Mouse (Mus musculus): Measurements from ENCODE around the gene Vgll4. TPM values are rescaled to one million over a fixed set of nuclear protein-coding genes. Genes with fewer than 3 reads are reported as not detected.

The Vgll4 gene
- polyA plus RNA-seq, 1 experiment = 59.1 TPM

GRCm38 (mm10) chr6:114906209-114906608 is 63.6 kb downstream of the Vgll4 start:
- Histone ChIP-seq H3K4me1 (ENCODE audit: control insufficient read depth, insufficient read depth, insufficient read length, low read length) (peaks cover 40% of the 10 kb centered on the region), H3K4me3 (ENCODE audit: insufficient read depth, low read depth, low read length) (no peak overlapping the region), H3K27ac (replicated peaks; ENCODE audit: low read depth, low read length) (no peak overlapping the region)

- Histone ChIP-seq H3K27ac (replicated peaks; ENCODE audit: low read depth, low read length) (no peak overlapping the region), H3K4me3 (ENCODE audit: insufficient read depth, low read depth, low read length) (no peak overlapping the region), H3K4me1 (ENCODE audit: control insufficient read depth, insufficient read depth, insufficient read length, low read length) (peaks cover 40% of the 10 kb centered on the region)
Observed at GRCm38 (mm10) chr6:114905253-114906028, 64.4 kb downstream of the Vgll4 start.

GRCm38 (mm10) chr6:114904818-114905217 is 65.0 kb downstream of the Vgll4 start:
- Histone ChIP-seq H3K27ac (replicated peaks; ENCODE audit: low read depth, low read length) (no peak overlapping the region), H3K4me1 (ENCODE audit: control insufficient read depth, insufficient read depth, insufficient read length, low read length) (peaks cover 43% of the 10 kb centered on the region), H3K4me3 (ENCODE audit: insufficient read depth, low read depth, low read length) (no peak overlapping the region)

GRCm38 (mm10) chr6:114904233-114904632 is 65.6 kb downstream of the Vgll4 start:
- H3K4me3 ChIP-seq (ENCODE audit: insufficient read depth, low read depth, low read length) = no peak overlapping the region
- peaks cover 46% of the 10 kb centered on the region for H3K4me1 ChIP-seq (ENCODE audit: control insufficient read depth, insufficient read depth, insufficient read length, low read length)
- no peak overlapping the region for H3K27ac ChIP-seq (replicated peaks; ENCODE audit: low read depth, low read length)

GRCm38 (mm10) chr6:114901921-114902320 is 67.9 kb downstream of the Vgll4 start:
- no peak overlapping the region for H3K27ac ChIP-seq (replicated peaks; ENCODE audit: low read depth, low read length)
- H3K4me3 ChIP-seq (ENCODE audit: insufficient read depth, low read depth, low read length) = no peak overlapping the region
- peaks cover 48% of the 10 kb centered on the region for H3K4me1 ChIP-seq (ENCODE audit: control insufficient read depth, insufficient read depth, insufficient read length, low read length)

GRCm38 (mm10) chr6:114901321-114901824 is 68.4 kb downstream of the Vgll4 start:
- H3K4me3 ChIP-seq (ENCODE audit: insufficient read depth, low read depth, low read length) = no peak overlapping the region
- peaks cover 52% of the 10 kb centered on the region for H3K4me1 ChIP-seq (ENCODE audit: control insufficient read depth, insufficient read depth, insufficient read length, low read length)
- H3K27ac ChIP-seq (replicated peaks; ENCODE audit: low read depth, low read length) = peak overlapping the region; percentile 46

- H3K4me1 ChIP-seq (ENCODE audit: control insufficient read depth, insufficient read depth, insufficient read length, low read length) = peaks cover 50% of the 10 kb centered on the region
- 0 out of 2 replicates have a peak overlapping the region, but pooled peaks have one; percentile 41 for H3K27ac ChIP-seq (replicated peaks; ENCODE audit: low read depth, low read length)
- no peak overlapping the region for H3K4me3 ChIP-seq (ENCODE audit: insufficient read depth, low read depth, low read length)
Observed at GRCm38 (mm10) chr6:114900194-114900593, 69.6 kb downstream of the Vgll4 start.

GRCm38 (mm10) chr6:114899652-114900051 is 70.1 kb downstream of the Vgll4 start:
- H3K27ac ChIP-seq (replicated peaks; ENCODE audit: low read depth, low read length) = peak overlapping the region; percentile 41; the same call in 1 of the 2 replicates
- H3K4me1 ChIP-seq (ENCODE audit: control insufficient read depth, insufficient read depth, insufficient read length, low read length) = peaks cover 53% of the 10 kb centered on the region
- H3K4me3 ChIP-seq (ENCODE audit: insufficient read depth, low read depth, low read length) = no peak overlapping the region

- Histone ChIP-seq H3K27ac (replicated peaks; ENCODE audit: low read depth, low read length) (0 out of 2 replicates have a peak overlapping the region, but pooled peaks have one; percentile 41), H3K4me1 (ENCODE audit: control insufficient read depth, insufficient read depth, insufficient read length, low read length) (peaks cover 53% of the 10 kb centered on the region), H3K4me3 (ENCODE audit: insufficient read depth, low read depth, low read length) (no peak overlapping the region)
Observed at GRCm38 (mm10) chr6:114898949-114899348, 70.8 kb downstream of the Vgll4 start.

GRCm38 (mm10) chr6:114896281-114896680 is 73.5 kb downstream of the Vgll4 start:
- H3K4me3 ChIP-seq (ENCODE audit: insufficient read depth, low read depth, low read length) = no peak overlapping the region
- peak overlapping the region; percentile 58 for H3K27ac ChIP-seq (replicated peaks; ENCODE audit: low read depth, low read length)
- peaks cover 55% of the 10 kb centered on the region for H3K4me1 ChIP-seq (ENCODE audit: control insufficient read depth, insufficient read depth, insufficient read length, low read length)

- Histone ChIP-seq H3K27ac (replicated peaks; ENCODE audit: low read depth, low read length) (peak overlapping the region; percentile 20; the same call in 1 of the 2 replicates), H3K4me3 (ENCODE audit: insufficient read depth, low read depth, low read length) (no peak overlapping the region), H3K4me1 (ENCODE audit: control insufficient read depth, insufficient read depth, insufficient read length, low read length) (peaks cover 59% of the 10 kb centered on the region)
Observed at GRCm38 (mm10) chr6:114895191-114895590, 74.6 kb downstream of the Vgll4 start.

GRCm38 (mm10) chr6:114894548-114895106 is 75.2 kb downstream of the Vgll4 start:
- Histone ChIP-seq H3K4me1 (ENCODE audit: control insufficient read depth, insufficient read depth, insufficient read length, low read length) (peaks cover 56% of the 10 kb centered on the region), H3K27ac (replicated peaks; ENCODE audit: low read depth, low read length) (peak overlapping the region; percentile 91), H3K4me3 (ENCODE audit: insufficient read depth, low read depth, low read length) (no peak overlapping the region)

GRCm38 (mm10) chr6:114893427-114894209 is 76.2 kb downstream of the Vgll4 start:
- H3K27ac ChIP-seq (replicated peaks; ENCODE audit: low read depth, low read length) = peak overlapping the region; percentile 94
- H3K4me1 ChIP-seq (ENCODE audit: control insufficient read depth, insufficient read depth, insufficient read length, low read length) = peaks cover 51% of the 10 kb centered on the region

GRCm38 (mm10) chr6:114892363-114892762 is 77.4 kb downstream of the Vgll4 start:
- Histone ChIP-seq H3K4me1 (ENCODE audit: control insufficient read depth, insufficient read depth, insufficient read length, low read length) (peaks cover 52% of the 10 kb centered on the region), H3K27ac (replicated peaks; ENCODE audit: low read depth, low read length) (peak overlapping the region; percentile 94), H3K4me3 (ENCODE audit: insufficient read depth, low read depth, low read length) (no peak overlapping the region)

More at GRCm38 (mm10) chr6:114893427-114894209, 76.2 kb downstream of the Vgll4 start:
- H3K4me3 ChIP-seq (ENCODE audit: insufficient read depth, low read depth, low read length) = no peak overlapping the region

- peaks cover 55% of the 10 kb centered on the region for H3K4me1 ChIP-seq (ENCODE audit: control insufficient read depth, insufficient read depth, insufficient read length, low read length)
- H3K4me3 ChIP-seq (ENCODE audit: insufficient read depth, low read depth, low read length) = no peak overlapping the region
- peak overlapping the region; percentile 94 for H3K27ac ChIP-seq (replicated peaks; ENCODE audit: low read depth, low read length)
Observed at GRCm38 (mm10) chr6:114891771-114892170, 78.0 kb downstream of the Vgll4 start.

Data from brown adipose tissue, adult 24 weeks (tissue).